Mouse (Mus musculus) embryonic facial prominence, embryonic 11.5 days (tissue): ENCODE measurements around the gene Fam208a. TPM values are rescaled to one million over a fixed set of nuclear protein-coding genes. Genes with fewer than 3 reads are reported as not detected.

Experiments used
- ATAC-seq: fragments of 200-750 bp; cut with Nextera tagmentation; replicated peaks from 2 replicates; pipeline ENCODE4 v1.8.0; 2017; ENCODE audit warnings: low read depth; ENCODE audit not compliant: insufficient number of reproducible peaks, low FRiP score, low TSS enrichment
- DNase-seq: peaks from one replicate; pipeline ENCODE4 v3.0.0-alpha.2; 2015; ENCODE audit warnings: low spot score
- H3K27ac ChIP-seq: fragments of 300-500 bp; sonication (generic); replicated peaks from 2 replicates; pipeline ENCODE4 v1.5.1; 2014; ENCODE audit warnings: mild to moderate bottlenecking, low read depth, low read length, control low read depth
- H3K27me3 ChIP-seq: fragments of 300-500 bp; sonication (generic); 2 replicates; pipeline ENCODE4 v1.6.1; 2014; ENCODE audit warnings: mild to moderate bottlenecking, low read length, moderate library complexity, mixed read lengths; ENCODE audit not compliant: control insufficient read depth, insufficient read depth
- H3K36me3 ChIP-seq: fragments of 300-500 bp; sonication (generic); replicated peaks from 2 replicates; pipeline ENCODE4 v1.6.1; 2014; ENCODE audit warnings: low read depth, mild to moderate bottlenecking, low read length, moderate library complexity, mixed read lengths; ENCODE audit not compliant: control insufficient read depth, insufficient read depth
- H3K4me1 ChIP-seq: fragments of 300-500 bp; sonication (generic); 2 replicates; pipeline ENCODE4 v1.6.1; 2014; ENCODE audit warnings: low read length, mixed read lengths; ENCODE audit not compliant: control insufficient read depth, insufficient read depth
- H3K4me2 ChIP-seq: fragments of 300-500 bp; sonication (generic); 2 replicates; pipeline ENCODE4 v1.6.1; 2014; ENCODE audit warnings: low read depth, mild to moderate bottlenecking, control low read depth, low read length, moderate library complexity
- H3K4me3 ChIP-seq: fragments of 300-500 bp; sonication (generic); 2 replicates; pipeline ENCODE4 v1.5.1; 2014; ENCODE audit warnings: low read depth, low read length, control low read depth
- H3K9ac ChIP-seq: fragments of 300-500 bp; sonication (generic); replicated peaks from 2 replicates; pipeline ENCODE4 v1.6.1; 2014; ENCODE audit warnings: mild to moderate bottlenecking, control low read depth, low read length
- H3K9me3 ChIP-seq: fragments of 300-500 bp; sonication (generic); replicated peaks from 2 replicates; pipeline ENCODE4 v1.6.1; 2016; ENCODE audit warnings: mild to moderate bottlenecking, low read length, inconsistent platforms, mixed read lengths; ENCODE audit not compliant: control insufficient read depth
- WGBS: fragments of 180-500 bp; shearing (Covaris S2); extraction: QIAGEN DNeasy Blood & Tissue Kit; methylation state at CpG from one replicate; pipeline ENCODE4 v1.1.7; 2014; 5-methylcytosine and 5-hydroxymethylcytosine counted together
- polyA plus RNA-seq: library from polyadenylated mRNA; unstranded; fragments of >200 nt; fragmentation: Nextera tagmentation; extraction: Ambion mirVana; gene quantifications from 2 replicates; pipeline ENCODE4 v1.2.1, GENCODE M21; 2014

The Fam208a gene
- polyA plus RNA-seq, 1 experiment from 2014 or later, result 9.7 TPM

GRCm38 (mm10) chr14:27405452-27405851 is 23.2 kb upstream of the Fam208a start:
- no peaks in the 10 kb centered on the region for H3K4me1 ChIP-seq
- H3K9me3 ChIP-seq, result no peaks in the 10 kb centered on the region
- H3K27ac ChIP-seq, result no peak overlapping the region
- no peaks in the 10 kb centered on the region for H3K27me3 ChIP-seq
- ATAC-seq, result no peak
- H3K4me3 ChIP-seq, result no peak overlapping the region
- H3K36me3 ChIP-seq, result no peaks in the 10 kb centered on the region
- WGBS, result 93% methylated on average over 4 of the region's 4 CpGs
- H3K9ac ChIP-seq, result no peak overlapping the region
- DNase-seq, result no peak
- no peak overlapping the region for H3K4me2 ChIP-seq

- Histone ChIP-seq H3K9ac (no peak overlapping the region), H3K4me3 (no peak overlapping the region), H3K9me3 (no peaks in the 10 kb centered on the region), H3K27me3 (no peaks in the 10 kb centered on the region), H3K36me3 (no peaks in the 10 kb centered on the region), H3K4me2 (no peak overlapping the region), H3K4me1 (no peaks in the 10 kb centered on the region), H3K27ac (no peak overlapping the region)
- 92% methylated on average over 2 of the region's 2 CpGs for WGBS
- DNase-seq, result no peak
- no peak for ATAC-seq
Measured at GRCm38 (mm10) chr14:27405947-27406346, 22.7 kb upstream of the Fam208a start.

- Histone ChIP-seq H3K4me1 (no peaks in the 10 kb centered on the region), H3K27ac (no peak overlapping the region), H3K4me2 (no peak overlapping the region), H3K4me3 (no peak overlapping the region), H3K27me3 (no peaks in the 10 kb centered on the region), H3K9me3 (no peaks in the 10 kb centered on the region), H3K36me3 (no peaks in the 10 kb centered on the region), H3K9ac (no peak overlapping the region)
- WGBS, result 89% methylated on average over 3 of the region's 3 CpGs
- DNase-seq, result no peak
- ATAC-seq, result no peak
Measured at GRCm38 (mm10) chr14:27408240-27408639, 20.4 kb upstream of the Fam208a start.

- ATAC-seq, result no peak
- no peaks in the 10 kb centered on the region for H3K36me3 ChIP-seq
- WGBS, result 95% methylated on average over 3 of the region's 3 CpGs
Measured at GRCm38 (mm10) chr14:27409662-27410061, 19.0 kb upstream of the Fam208a start.

GRCm38 (mm10) chr14:27411492-27411891 is 17.1 kb upstream of the Fam208a start:
- Histone ChIP-seq H3K36me3 (no peaks in the 10 kb centered on the region), H3K9me3 (no peaks in the 10 kb centered on the region), H3K4me2 (no peak overlapping the region), H3K27ac (no peak overlapping the region), H3K4me1 (no peaks in the 10 kb centered on the region), H3K27me3 (no peaks in the 10 kb centered on the region), H3K4me3 (no peak overlapping the region), H3K9ac (no peak overlapping the region)
- ATAC-seq (no peak), DNase-seq (no peak)
- 87% methylated on average over 7 of the region's 7 CpGs for WGBS

More at GRCm38 (mm10) chr14:27409662-27410061, 19.0 kb upstream of the Fam208a start:
- H3K9me3 ChIP-seq, result no peaks in the 10 kb centered on the region
- no peak overlapping the region for H3K4me2 ChIP-seq
- no peaks in the 10 kb centered on the region for H3K4me1 ChIP-seq
- no peak for DNase-seq
- H3K27ac ChIP-seq, result no peak overlapping the region
- H3K9ac ChIP-seq, result no peak overlapping the region
- no peak overlapping the region for H3K4me3 ChIP-seq
- no peaks in the 10 kb centered on the region for H3K27me3 ChIP-seq

- no peaks in the 10 kb centered on the region for H3K9me3 ChIP-seq
- no peak overlapping the region for H3K4me2 ChIP-seq
- H3K27me3 ChIP-seq, result no peaks in the 10 kb centered on the region
- no peaks in the 10 kb centered on the region for H3K36me3 ChIP-seq
- DNase-seq (no peak), ATAC-seq (no peak)
- no peak overlapping the region for H3K27ac ChIP-seq
- no peak overlapping the region for H3K9ac ChIP-seq
- no peaks in the 10 kb centered on the region for H3K4me1 ChIP-seq
- H3K4me3 ChIP-seq, result no peak overlapping the region
- WGBS, result 81% methylated on average over 8 of the region's 8 CpGs
Measured at GRCm38 (mm10) chr14:27412699-27413098, 15.9 kb upstream of the Fam208a start.

- no peak overlapping the region for H3K27ac ChIP-seq
- no peaks in the 10 kb centered on the region for H3K4me1 ChIP-seq
- no peaks in the 10 kb centered on the region for H3K9me3 ChIP-seq
- no peak overlapping the region for H3K4me3 ChIP-seq
- no peak overlapping the region for H3K4me2 ChIP-seq
- no peak for ATAC-seq
- no peak overlapping the region for H3K9ac ChIP-seq
- 46% methylated on average over 4 of the region's 4 CpGs for WGBS
- DNase-seq, result peak; percentile 58
- H3K27me3 ChIP-seq, result no peaks in the 10 kb centered on the region
- H3K36me3 ChIP-seq, result no peaks in the 10 kb centered on the region
Measured at GRCm38 (mm10) chr14:27413961-27414360, 14.7 kb upstream of the Fam208a start.

- Histone ChIP-seq H3K4me2 (no peak overlapping the region), H3K36me3 (no peaks in the 10 kb centered on the region), H3K4me1 (no peaks in the 10 kb centered on the region), H3K27me3 (no peaks in the 10 kb centered on the region; the same call in 1 of the 2 replicates), H3K9me3 (no peaks in the 10 kb centered on the region), H3K4me3 (no peak overlapping the region), H3K9ac (no peak overlapping the region), H3K27ac (no peak overlapping the region)
- WGBS, result 72% methylated on average over 3 of the region's 3 CpGs
- ATAC-seq (no peak), DNase-seq (no peak)
Measured at GRCm38 (mm10) chr14:27420816-27421215, 7.8 kb upstream of the Fam208a start.
